Mouse (Mus musculus) adrenal gland, postnatal 36 days (tissue): Measurements from ENCODE around the gene Dgki. TPM values are rescaled to one million over a fixed set of nuclear protein-coding genes. Genes with fewer than 3 reads are reported as not detected.

Experiments used
- DNase-seq, 2 experiments: peaks; one replicate each; pipeline ENCODE4 v3.0.0; 2021; ENCODE audit warnings: mixed read lengths in 1 of 2
- total RNA-seq, 2 experiments: library from RNA; stranded (reverse); gene quantifications; 2 replicates each; pipeline ENCODE4 v1.2.3; 2021

Dgki gene
- total RNA-seq, 2 experiments from 2014 or later = 1.4 to 2.6 TPM

DNA sequence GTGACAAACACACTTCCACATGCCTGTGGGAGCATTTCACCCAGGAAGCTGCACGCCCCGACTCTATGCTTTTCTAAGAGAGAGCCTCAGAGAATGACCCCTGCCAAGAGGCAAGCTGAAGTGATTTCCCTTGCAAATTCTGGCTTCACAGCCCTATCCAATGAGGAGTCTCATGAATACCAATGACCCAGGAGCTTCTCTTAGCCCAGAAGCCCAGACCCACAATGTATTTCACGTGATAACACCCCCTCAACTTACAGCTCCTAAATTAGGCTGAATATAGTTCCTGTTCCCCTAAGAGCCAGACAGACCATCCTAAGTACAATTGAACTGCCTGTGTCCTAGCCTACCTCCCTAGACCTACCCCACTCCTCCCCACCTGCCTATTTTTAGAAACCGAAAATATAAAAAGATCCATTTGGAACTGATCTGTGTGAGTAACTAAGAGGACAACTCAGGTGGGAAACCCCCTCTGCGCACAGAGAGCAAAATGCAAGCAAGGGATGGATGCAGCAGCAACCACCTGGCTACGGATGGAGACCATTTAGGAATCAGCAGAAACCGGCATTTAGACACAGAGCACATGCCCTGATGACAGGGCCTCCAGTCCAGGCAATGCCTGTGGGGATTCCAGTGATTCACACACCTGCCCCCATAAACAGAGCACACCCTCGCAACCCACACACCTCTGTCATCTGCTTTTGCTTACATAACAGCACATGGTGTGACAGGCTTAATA, 2.1 kb downstream of the Dgki start:
- DNase-seq = no peak

DNA sequence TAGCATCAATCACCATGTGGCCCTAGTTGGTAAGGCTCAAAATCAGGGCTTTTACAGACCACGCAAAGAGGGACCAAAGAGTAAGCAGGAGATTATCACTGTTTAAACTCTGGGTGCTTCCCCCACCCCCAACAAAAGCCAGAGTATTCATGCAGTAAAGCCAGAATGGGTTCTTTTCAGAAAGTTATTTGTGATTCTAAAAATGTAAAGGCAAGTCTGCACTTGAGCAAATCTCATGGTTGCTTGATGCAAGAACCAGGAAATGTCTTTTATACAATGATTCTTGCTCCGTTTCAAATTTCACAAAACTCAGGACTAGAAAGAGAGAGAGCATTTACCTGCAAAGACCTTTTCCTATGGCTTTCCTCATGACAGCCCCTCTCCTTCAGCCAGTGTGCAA, 7.9 kb downstream of the Dgki start:
- no peak for DNase-seq

- DNase-seq = no peak
These were observed 8.8 kb downstream of the Dgki start for GRCm38 (mm10) chr6:37291171-37291570.

DNA sequence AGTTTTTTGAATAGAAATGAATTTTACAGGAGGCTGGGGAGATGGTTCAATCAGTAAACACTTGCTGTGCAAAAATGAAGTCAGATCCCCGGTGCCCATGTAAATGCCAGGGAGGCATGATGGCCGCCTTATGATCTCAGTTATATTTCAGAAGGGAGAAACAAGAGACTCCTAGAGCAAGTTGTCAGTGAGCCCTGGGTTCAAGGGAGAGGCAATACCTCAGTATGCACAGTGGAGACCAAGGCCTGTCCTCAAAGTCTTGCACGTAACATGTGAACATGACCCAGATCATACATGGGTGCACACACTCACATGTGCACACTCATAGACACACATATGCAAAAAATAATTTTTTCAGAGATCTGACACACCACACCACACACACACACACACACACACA, 9.3 kb downstream of the Dgki start:
- DNase-seq = no peak

GRCm38 (mm10) chr6:37286134-37286533, 13.8 kb downstream of the Dgki start:
- no peak for DNase-seq

- no peak for DNase-seq
These were observed 15.1 kb downstream of the Dgki start for GRCm38 (mm10) chr6:37284879-37285278.

GRCm38 (mm10) chr6:37283336-37283735, 16.6 kb downstream of the Dgki start:
- DNase-seq = peak in 1 of 2 experiments; percentile 19

GRCm38 (mm10) chr6:37282659-37283058, 17.3 kb downstream of the Dgki start:
- no peak for DNase-seq

- DNase-seq = peak; percentile 64 to 77
These were observed 22.9 kb downstream of the Dgki start for GRCm38 (mm10) chr6:37276834-37277715.

DNA sequence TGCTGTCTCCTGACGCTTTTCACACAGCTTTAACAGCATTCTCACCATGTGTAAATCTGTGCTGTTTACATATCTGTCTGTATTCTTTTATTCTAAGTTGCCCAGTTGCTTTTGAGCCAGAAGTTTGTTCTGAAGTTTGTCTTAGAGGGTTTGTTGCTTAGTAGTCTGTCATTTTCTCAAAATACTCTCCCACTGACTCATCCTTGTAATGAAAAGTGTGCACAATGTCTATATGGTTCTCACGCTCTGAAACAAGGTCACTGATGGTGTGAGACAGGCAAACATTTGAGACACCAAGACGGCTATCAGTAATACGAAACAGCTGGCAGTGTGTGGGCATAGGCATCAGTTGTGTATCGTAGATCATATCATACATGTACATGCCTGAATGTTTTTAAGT, 23.8 kb downstream of the Dgki start:
- DNase-seq = no peak

- DNase-seq = peak; percentile 64 to 70
These were observed 28.9 kb downstream of the Dgki start for GRCm38 (mm10) chr6:37270905-37271591.

- DNase-seq = no peak
These were observed 31.4 kb downstream of the Dgki start for GRCm38 (mm10) chr6:37268589-37268988.

- no peak for DNase-seq
These were observed 32.0 kb downstream of the Dgki start for GRCm38 (mm10) chr6:37267952-37268351.

GRCm38 (mm10) chr6:37262486-37262885, 37.5 kb downstream of the Dgki start:
- no peak for DNase-seq

DNA sequence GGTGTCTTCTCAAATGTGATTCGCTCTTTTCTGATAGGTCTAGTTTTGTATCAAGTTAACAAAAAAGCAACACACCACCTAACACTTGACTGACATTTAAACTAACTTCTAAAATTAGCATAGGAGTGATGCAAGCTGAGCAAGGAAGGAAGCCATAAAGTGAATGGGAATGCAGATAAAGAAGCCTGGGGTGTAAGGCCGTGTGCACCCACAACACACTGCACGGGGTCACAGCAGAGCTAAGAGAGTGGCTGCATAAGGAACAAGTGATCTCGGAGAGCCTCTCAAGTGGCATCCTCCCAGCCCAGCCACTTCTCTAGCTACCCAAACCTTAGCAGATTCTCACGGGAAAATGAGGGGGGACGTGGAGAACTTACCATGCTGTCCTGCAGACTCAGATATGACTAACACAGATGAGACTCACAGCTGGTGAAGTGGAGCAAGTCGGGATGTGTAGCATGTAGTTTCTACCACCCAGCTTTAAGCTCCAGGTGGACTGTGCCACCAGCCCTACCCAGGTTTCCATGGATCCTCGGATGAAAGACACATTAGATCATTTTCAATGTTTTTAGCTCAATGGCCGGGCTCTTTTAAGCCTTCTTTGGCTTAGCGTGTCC, 38.6 kb downstream of the Dgki start:
- DNase-seq = no peak

- DNase-seq = no peak
These were observed 41.3 kb downstream of the Dgki start for GRCm38 (mm10) chr6:37258662-37259061.

GRCm38 (mm10) chr6:37254144-37254543, 45.8 kb downstream of the Dgki start:
- no peak for DNase-seq

DNA sequence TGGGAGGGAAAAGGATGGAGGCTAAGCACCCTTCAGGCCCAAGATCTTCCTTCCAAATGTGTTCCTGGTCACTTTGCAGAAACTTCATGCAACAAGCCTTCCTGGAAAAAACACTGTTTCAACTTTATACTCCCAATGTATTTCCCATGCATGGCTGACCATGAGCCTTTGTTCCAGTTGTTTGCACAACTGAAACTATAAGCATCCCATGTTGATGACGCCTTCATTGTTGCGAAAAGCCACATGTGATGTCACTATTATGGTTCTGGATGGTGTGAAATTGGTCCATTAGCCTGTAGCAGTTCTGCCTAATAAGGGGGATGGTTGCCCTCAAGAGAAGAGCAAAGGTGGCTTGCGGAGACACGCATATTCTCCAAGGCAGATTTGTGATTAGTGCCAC, 47.4 kb downstream of the Dgki start:
- no peak for DNase-seq

- DNase-seq = no peak
These were observed 49.3 kb downstream of the Dgki start for GRCm38 (mm10) chr6:37250671-37251070.

DNA sequence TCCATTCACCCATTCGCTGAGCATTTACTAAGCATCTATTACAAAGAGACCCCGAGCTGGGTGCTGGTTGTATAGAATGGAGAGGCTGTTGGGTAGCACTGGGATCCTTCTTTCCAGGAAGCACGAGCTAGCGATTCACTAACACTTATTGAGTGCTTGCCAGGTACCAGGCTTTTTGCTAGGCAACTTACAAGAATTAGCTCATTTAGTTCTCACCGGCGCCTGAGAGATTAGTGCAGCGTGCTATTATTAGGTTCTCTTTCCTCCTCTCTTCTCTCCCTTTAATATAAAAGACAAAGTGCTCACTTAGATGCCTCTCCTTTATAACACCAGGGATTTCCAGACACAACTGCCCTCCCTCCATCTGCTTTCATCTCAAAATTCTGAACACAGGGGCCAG, 54.2 kb downstream of the Dgki start:
- no peak for DNase-seq

DNA sequence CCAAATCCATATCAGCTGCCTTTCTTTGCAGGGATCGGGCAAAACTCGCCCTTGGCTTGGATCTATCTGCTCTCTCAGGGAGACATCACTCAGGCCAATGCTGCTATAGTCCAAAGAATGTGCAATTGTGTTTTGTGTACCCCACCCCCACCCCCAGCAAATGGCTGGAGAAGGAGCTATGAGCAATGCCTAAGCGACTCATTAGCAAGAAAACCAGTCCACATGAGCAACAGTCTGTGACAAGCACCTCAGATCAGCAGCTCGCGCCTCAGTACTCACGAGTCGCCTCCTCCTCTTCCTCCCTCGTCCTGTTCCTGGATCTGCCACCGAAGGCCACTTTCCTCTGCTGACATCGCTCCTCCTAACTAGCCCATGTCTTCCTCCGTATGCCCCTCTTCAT, 55.9 kb downstream of the Dgki start:
- no peak for DNase-seq

DNA sequence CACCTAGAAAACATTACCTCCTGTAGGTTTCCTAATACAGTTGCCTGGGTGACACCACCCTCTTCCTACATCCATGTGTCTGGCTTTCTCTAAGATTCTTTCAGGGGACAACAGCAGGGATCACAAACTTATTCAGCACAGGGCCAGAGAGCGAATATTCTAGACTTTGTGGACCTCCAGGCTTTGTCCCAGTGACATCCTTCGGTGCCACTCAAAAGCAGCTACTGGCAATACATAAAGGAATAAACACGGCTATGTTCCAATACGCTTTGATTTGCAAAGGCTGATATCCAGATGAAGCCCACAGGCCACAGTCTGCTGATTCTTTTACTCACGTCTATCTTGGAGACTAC, 57.2 kb downstream of the Dgki start:
- no peak for DNase-seq
